Mouse (Mus musculus): ENCODE results near the gene Ank3. TPM values are rescaled to one million over a fixed set of nuclear protein-coding genes. Genes with fewer than 3 reads are reported as not detected.

Gene Ank3
- polyA plus RNA-seq, 1 experiment: 13.9 TPM

DNA sequence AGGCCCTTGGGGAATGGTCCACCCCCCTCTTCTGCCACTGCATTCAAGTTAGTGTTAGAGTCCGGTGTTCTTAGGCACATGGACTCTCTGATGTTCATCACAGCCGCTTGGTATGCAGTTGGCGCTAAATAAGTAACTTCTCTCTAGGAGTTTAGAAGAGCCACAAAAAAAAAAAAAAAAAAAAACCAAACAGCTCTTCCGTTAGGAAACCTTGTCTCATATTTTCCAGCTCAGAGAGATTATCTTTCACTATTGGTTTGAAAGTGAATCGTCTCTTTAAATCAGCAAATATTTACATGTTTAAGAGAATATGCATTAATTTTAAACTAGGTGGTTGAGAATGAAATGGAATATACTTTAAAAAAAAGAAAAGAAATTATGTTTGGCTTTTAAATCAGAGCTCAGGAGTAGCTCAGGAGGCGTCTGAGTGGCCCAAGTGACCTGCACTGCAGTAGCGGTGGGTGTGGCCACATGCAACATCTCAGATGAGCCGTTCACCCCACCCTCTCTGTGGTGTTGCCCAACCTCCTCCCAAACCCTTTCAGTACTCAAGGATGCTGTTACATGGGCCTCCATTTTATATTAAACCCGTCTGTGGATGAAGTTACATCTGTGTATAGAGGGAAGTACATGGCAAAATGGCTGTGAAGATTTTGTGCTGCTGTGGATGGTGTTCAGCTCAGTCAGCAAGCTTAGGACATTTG, 138.0 kb downstream of the Ank3 start:
- no peak for DNase-seq (ENCODE audit: low read depth)

DNA sequence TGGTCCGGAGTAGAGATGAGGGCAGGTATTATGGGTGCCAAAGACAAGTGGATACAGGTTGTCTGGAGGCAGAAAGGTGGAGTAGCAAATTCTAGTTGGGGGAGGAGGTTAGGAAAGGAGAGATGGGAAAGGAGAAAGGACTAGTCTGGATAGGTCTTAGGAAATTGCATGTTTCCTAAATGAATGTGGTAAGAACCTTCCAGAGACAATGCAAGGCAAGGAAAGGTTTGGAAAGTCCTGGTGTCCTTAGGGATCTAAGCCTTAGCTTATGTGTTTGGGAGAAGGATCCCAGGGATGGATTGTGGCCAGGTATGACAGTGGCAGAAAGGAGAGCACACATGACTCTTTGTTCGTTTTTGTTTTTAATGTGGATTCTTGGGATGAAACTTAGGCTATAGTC, 139.7 kb downstream of the Ank3 start:
- peak; percentile 88 for DNase-seq (ENCODE audit: low read depth)

DNA sequence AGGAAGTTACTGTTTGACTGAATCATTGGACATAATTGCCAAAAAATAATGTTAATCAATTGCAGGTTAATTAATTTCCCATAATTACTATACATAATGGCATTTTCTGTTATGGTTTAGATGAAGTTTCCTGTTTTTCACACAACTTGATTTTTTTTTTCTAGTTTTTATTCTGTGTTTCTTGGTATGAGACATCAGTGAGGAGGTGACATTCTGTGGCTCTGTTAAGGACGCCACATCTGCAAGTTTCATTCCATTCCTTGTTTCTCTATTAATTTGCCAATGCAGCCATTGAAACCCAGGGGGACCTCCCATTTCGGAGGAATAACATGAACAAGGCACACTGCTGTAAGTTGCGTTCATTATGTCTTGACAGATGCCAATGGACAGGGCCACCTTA, 143.9 kb downstream of the Ank3 start:
- no peak for DNase-seq (ENCODE audit: low read depth)

DNA sequence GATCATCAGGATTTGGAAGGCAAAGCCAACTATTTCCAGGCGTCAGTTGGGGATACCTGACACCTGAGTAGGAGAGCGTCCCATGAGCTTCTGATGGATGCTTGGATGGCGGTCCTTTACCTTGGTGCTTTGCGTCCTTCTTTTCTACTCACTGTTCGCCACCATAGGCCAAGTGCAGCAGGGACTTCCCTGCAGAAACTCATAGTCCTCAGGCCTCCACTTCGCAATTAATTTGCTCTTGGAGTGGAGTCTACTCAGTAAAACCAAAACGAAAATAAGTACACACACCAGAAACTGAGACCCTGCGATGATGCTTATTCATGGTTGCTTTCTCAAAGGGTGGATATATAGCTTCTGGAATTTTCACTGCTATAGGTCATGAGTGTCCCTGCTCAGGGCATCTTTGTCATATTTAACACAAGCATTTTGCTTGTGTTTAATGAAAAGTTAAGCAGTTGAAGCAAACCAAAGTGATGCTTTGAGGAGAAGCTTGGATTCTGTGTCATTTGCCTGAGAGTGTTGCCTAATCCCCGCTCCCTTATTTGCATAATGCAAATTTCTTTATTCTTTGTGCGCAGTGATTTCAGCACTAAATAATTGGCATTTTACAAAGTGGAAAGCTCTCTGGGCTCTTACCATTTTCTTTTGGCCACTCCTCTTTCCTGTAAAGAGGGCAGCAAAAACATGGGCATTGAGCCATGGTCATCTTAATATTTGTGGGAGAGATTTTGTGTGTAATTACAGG, 145.5 kb downstream of the Ank3 start:
- DNase-seq (ENCODE audit: low read depth): no peak

DNA sequence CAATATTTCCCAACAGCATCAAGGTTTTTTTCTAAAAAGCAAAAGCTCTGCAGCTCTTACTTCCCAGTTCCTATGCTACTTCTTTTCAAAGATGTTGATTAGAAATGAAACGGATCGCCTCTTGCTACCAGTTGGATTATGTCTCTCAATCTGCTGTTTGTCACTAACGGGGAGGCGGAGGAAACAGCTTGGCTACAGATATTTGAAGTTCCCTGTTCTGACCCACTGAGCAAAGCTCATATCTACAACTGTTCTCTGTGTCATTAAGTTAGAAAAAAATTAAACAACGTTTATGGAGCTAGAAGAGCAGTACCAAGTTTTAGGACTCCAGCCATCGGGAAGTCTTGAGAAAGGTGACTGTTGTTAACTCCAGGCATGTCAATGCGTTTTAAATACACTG, 146.1 kb downstream of the Ank3 start:
- DNase-seq (ENCODE audit: low read depth): no peak

DNA sequence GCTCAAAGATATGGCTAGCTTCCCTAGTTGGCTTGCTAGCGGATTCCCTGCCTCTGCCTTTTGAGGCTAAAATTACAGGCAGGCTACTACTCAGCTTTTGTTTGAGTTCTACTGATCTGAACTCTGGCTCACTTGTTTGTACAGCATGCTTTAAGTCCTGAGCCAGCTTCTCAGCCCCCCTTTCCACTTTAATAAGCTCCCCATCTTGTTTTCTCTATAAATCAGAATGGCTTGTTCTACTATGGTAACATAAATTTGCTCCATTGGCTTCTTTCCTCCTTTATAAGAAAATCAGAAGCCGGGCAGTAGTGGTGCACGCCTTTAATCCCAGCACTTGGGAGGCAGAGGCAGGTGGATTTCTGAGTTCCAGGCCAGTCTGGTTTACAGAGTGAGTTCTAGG, 147.4 kb downstream of the Ank3 start:
- DNase-seq (ENCODE audit: low read depth): no peak

DNA sequence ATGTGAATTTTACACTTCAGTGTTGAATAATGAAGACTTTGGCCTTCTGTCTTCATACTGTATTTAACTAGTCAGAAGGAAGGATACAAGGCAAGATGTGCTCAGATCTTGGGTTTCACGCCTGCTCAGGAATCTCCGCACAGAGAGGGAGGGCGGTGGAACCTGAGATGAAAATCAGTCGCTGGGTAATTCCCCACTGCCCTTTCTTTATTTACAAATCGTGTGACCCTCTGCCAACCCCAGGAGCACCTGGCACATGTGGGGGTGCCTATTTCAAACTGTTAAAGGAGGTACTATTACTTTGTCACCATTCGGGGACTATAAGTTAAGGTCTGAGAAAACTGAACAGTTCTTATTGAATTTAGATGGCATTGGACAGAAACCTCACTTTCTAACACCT, 148.1 kb downstream of the Ank3 start:
- no peak for DNase-seq (ENCODE audit: low read depth)

DNA sequence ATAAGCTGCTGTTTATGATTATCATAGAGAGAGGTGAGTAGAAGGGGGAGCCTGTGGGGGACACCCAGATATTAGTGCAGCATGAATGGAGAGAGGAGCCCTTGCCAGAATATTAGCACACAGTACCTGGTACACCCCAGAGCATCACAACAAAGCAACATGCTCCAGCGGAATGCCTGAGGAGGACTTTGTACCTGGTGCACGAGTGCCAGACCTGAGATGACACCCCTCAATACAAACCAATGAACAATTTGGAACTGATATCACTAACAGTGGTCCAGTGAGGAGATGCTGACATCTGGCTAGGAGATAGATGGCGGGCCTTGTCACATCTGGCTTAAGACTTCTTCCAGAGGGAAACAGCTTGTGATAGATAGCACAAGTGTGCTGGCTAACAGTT, 150.2 kb downstream of the Ank3 start:
- DNase-seq (ENCODE audit: low read depth): no peak

DNA sequence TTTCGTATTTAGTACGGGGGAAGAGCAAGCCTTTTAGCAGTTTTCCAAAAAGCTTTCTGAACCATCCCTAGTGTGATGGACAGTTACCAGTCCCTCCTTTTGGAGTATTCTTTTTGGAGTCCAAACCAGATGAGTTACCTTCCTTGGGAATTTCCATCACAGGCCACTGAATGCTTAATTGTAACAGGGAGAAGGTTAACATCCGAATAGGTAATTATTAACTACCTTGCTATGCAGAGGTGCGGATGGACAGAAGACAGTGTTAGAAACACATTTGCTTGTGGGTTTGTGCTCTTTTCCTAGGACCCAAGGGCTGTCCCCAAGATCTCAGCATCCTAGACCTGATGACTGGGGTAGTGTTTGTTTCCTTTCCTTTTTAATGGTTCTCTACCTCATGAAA, 150.6 kb downstream of the Ank3 start:
- no peak for DNase-seq (ENCODE audit: low read depth)

DNA sequence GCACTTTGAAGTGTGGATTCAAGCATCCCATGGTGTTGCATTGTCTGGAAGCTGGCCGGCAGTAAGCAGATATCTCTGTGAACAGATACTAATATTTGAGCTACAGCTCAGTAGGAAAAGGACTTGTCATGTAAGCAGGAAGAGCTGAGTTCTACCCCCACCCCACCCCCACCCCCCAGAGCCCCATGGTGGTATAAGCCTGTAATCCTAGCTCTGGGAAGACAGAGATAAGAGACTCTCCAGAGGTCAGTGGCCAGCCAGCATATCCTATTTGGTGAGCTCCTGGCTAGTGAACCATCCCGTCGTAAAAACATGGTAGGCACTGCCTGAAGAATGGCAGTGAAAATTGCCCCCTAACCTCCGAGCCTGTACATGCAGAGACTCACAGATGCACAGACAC, 152.3 kb downstream of the Ank3 start:
- DNase-seq (ENCODE audit: low read depth): no peak

DNA sequence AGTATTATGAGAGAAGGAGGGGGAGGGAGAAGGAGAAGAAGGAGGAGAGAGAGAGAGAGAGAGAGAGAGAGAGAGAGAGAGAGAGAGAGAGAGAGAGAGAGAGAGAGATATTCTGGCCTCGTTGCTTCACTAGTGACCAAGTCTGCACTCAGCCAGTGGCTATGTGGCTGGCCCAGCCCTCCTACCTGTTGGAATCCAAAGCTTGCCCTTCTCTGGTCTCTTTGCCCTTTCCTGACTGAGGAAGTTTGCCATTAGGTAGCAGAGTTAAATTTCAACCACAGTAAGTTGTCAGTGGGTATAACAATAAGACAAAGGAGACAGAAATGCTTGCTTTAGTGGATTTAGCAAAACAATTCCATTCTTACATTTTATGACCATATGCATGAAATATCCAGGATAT, 154.5 kb downstream of the Ank3 start:
- DNase-seq (ENCODE audit: low read depth): no peak

DNA sequence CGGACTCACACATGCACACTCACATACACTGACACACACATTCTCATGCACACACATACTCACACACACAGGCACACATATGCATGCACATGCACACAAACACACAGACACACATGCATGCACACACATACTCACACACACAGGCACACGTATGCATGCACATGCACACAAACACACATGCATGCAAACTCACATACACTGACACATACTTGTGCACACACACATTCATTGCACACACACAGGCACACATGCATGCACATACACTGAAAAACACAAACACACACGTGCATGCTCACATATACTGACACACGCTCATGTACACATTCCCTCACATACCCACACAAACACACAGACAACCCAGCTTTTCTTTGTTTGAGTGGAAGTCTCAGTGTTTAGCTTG, 157.0 kb downstream of the Ank3 start:
- no peak for DNase-seq (ENCODE audit: low read depth)

DNA sequence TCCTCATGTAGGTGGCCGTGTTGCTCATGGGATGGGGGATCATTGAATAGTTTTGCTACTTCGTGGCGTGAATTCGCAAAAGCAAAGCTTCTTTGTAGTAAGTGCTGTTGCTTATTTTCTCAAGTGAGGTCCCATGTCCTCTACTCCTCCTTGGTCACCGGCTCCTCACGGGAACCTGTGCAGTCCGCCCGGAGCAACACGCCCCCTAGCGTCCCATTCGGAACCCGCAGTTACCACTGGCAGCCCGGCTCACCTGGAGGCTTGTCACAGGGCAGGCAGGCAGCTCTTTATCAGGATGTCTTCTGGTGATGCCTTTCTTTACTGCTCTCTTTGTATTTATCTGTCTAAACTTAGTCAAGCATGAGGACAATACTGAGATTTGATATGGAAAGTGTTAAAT, 157.7 kb downstream of the Ank3 start:
- no peak for DNase-seq (ENCODE audit: low read depth)

DNA sequence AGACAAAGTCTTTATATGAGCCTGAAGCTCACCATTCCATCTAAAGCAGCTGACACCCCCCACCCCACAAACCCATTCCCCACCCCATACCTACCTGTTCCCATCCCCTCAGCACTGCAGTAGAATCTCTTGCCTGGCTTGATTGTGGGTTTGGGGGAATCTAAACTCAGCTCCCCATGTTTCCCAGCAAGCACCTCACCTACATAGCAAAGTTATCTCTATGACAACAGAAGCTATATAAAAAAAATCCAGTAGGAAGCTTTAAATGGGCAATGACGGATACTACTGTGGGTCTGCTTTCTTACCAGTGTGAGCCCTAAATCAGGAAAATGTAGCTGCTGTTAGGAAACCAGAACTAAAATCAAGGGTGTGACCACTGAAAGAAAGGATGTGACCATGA, 161.7 kb downstream of the Ank3 start:
- no peak for DNase-seq (ENCODE audit: low read depth)

DNA sequence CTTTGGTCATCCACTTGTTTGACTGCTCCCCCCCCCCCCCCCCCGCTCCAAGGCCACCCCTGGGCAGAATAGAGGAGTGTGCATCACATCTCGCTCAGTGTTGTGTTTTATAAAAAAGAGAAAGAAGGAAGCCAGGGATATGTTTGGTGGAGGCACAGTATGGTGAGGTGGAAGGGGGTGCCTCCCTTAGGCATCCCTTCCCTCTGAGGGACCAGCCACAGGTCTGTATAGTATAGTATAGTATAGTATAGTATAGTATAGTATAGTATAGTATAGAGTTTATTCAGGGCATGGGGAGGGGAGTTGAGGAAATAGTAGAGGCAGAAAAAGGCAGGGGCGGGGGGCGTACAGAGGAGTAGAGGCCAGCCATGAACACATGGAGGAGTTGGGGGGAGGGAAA, 164.4 kb downstream of the Ank3 start:
- no peak for DNase-seq (ENCODE audit: low read depth)

DNA sequence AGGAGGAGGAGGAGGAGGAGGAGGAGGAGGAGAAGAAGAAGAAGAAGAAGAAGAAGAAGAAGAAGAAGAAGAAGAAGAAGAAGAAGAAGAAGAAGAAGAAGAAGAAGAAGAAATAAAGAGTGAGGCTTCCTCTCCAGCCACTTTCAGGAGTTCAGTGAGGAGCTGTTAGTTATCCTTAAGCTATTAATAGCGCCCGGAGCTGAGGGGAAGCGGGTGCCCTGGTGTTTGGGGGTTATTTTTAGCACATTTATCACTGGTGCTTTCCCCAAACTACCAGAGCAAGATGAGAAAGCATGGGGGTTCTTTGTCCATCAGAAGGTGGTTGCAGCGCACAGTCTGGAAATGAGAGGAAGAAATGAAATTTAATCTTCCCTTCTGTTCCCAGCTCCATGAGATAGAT, 166.5 kb downstream of the Ank3 start:
- DNase-seq (ENCODE audit: low read depth): no peak

DNA sequence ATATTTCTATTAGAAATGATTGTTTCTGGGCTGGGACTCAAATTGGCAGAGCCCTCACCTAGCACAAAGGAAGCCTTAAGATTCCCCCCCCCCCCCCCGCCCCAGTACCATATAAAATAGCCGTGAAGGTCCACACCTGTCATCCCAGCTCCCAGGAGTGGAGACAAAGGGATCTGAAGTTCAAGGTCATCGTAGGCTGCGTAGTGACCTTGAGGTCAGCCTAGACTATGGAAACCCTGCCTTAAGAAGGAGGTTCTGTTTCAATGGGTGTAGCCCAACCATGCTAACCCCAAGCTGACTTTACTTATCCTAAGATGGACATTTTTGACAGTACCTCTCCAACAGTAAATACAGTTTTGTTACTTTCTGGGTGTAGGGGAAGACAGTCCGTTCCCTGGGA, 170.4 kb downstream of the Ank3 start:
- DNase-seq (ENCODE audit: low read depth): no peak

DNA sequence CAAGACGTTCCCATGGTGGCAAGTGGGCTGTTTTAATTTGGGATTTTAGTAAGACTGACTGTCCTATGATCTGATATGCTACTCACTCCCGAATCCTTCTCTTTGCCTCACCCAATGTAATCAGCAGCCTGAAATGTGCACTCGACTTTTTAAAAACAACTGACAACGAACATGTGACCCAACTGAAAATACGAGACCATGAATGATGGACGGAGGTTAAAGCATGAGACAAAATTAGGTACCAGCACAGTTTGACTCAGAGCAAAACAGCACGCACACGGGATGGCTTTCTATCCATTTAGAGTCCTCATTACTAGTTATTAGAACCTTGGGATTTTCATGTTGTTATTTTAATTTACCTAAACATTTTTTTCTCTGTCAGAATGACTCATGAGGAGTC, 171.2 kb downstream of the Ank3 start:
- DNase-seq (ENCODE audit: low read depth): no peak

DNA sequence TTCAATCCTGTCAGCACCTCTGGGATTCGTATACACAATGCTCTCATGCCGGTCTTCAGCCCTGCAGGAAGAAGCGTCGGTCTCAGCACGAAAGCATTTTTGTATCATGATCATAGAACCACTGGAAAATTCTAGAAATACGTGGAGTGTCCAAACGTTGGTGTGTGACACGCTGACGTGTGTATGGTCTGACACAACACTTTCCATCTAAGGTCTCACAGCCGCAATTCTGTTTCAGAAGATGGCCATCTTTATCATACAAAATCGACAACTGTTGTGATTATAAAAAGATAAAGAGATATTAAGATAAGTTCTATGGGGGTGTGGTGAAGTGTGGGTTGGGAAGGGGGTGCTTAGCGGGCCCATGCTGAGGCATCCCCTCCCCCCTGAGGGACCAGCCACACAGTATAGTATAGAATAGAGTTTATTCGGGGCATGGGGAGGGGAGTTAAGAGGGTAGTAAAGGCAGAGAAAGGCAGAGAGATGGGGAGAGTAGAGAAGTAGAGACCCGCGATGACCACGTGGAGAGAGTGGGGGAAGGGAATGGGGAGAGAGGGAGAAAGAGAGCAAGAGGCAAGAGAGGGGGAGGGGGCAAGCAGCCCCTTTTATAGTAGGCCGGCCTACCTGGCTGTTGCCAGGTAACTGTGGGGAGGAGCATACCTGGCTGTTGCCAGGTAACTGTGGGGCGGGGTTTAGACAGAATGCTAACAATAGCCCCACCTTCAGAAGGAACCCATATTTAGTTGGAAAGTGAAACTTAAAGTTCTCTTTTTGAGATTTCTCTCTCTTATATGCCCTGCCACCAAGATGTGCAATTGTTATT, 172.1 kb downstream of the Ank3 start:
- no peak for DNase-seq (ENCODE audit: low read depth)

DNA sequence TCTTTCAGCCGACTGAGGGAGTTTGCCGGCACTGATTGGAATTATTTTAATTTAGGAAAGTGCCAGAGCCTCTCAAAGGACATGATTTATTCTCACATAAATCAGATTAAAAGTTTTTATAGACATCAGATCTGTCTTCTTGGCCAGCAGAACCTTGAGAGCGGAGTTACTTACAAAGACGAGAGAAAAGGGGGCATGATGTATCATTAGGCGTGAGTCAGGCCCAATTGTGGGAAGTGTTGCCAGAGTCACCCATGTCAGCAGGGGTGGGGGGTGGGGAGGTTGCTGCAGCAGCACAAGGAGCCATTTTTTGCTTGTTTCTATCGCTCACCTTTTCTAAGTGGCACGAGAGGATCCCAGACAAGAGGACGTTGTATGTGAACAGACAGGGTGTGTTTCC, 172.8 kb downstream of the Ank3 start:
- no peak for DNase-seq (ENCODE audit: low read depth)

DNA sequence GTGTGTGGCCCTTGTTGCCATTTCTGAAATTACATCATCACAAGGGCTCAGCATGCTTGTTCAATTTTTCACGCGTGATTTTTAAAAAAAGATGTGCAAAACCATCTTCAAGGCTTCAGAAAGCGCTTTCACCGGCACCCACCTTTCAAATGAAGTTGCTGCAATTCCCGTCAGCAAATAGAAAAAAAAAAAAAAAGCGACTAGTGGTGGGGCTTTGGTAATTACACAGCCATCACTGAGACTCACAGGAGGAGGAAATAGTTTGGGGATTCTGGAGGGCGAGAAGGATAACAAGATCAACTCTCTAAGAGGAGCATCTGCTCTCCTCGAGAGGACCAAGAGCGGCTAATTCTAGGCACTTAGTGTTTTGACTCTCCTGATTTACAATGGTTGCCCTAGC, 173.4 kb downstream of the Ank3 start:
- DNase-seq (ENCODE audit: low read depth): no peak

DNA sequence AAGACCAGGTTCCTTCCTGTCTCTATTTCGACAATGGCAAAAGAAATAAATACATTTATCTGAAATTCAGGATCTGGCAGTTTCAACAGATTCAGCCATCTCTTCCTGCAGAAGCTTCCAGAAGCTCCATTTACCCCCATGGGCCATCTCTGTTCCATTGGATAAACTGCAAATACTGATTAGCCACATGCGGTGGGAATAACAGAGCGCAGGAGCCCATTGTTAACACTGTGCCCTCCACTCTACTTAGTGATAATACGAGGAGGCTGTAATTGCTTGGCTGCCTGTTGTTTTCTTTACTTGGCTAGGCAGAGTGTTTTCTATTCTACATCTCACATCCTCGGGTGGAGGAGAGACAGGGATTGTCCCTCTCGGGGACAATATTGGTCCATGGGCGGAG, 174.5 kb downstream of the Ank3 start:
- DNase-seq (ENCODE audit: low read depth): no peak

DNA sequence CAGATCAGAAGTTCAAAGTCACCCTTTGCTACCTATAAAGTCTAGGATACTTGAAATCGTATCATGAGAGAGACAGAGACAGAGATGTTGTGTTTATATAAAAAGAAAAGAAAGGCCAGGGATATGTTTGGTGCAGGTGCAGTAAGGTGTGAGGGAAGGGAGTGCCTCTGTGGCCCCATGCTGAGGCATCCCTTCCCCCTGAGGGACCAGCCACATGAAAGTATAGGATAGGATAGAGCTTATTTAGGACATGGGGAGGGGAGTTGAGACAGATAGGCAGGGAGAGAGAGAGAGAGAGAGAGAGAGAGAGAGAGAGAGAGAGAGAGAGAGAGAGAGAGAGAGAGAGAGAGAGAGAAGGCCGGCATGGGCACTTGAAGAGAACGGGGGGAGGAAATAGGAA, 175.2 kb downstream of the Ank3 start:
- DNase-seq (ENCODE audit: low read depth): no peak
